Mouse (Mus musculus) bone marrow, adult 2 months (tissue): Measurements from ENCODE around the gene Otx1.

ENCODE experiments used
- CTCF ChIP-seq: fragments of 200-500 bp; IDR thresholded peaks from 2 replicates; pipeline ENCODE4 v1.5.1; 2011; ENCODE audit warnings: low read length, control low read depth; ENCODE audit not compliant: control insufficient read depth, insufficient read depth
- POLR2A ChIP-seq: fragments of 200-500 bp; IDR thresholded peaks from 2 replicates; pipeline ENCODE4 v1.6.1; 2011; ENCODE audit warnings: low read depth, mild to moderate bottlenecking, control low read depth, low read length, borderline replicate concordance; ENCODE audit not compliant: control insufficient read depth

DNA sequence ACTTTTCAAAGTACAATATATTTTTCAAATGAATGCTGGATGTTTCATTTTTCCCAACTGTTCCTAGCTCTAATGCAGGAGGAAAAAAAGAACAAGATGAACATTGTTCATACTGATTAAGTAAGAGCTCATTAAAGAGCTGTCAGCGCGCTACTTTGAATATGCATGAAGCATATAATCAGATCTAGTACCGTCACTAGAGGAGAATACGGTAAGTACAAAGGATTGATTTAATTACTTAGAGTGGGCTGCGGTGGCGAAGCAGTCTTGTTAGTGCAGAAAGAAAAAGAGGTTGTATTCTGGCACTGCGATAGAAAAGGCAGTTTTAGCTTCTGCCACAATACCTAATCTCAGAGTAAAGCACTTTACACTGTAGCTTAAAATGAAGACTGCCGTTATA is 14.7 kb upstream of the Otx1 start:
- no peak for TF ChIP-seq POLR2A
- no peak for TF ChIP-seq CTCF
